Mouse (Mus musculus): Measurements from ENCODE around the gene Prkar1a. TPM values are rescaled to one million over a fixed set of nuclear protein-coding genes. Genes with fewer than 3 reads are reported as not detected.
"Not testable (repeated sequence)": the region's sequence is repeated elsewhere in the genome, so short reads cannot be mapped to it uniquely, and the experiment has no call there.

The Prkar1a gene
- total and polyA plus RNA-seq, 2 experiments from 2014 or later = 163 to 530 TPM

DNA sequence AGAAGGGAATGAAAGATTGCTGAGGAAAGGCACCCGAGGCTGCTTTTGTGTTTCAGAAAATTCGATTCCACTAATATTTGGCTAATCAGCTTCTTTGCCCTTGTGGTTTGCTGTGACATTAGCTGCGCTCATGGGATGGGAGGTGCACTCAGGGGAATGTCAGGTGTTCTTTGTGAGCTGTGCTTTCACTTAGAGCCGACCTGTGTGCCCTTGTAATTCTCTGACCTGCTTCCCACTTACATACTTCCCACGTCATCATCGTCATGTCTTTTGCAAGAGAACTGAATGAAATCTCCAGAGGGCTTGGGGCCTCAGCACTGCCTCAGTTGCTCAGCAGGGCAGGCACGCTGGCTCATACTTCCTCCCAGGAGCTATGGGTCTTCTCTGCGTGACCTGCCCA lies 4.0 kb downstream of the Prkar1a start:
- Histone ChIP-seq H3K9me3 (replicated peaks; ENCODE audit: control insufficient read depth, low read length) (no peaks in the 10 kb centered on the region), H3K27ac (ENCODE audit: low read depth) (peak overlapping the region; percentile 99), H3K9ac (replicated peaks; ENCODE audit: low read depth, low read length) (0 out of 2 replicates have a peak overlapping the region, but pooled peaks have one; percentile 13), H3K27me3 (ENCODE audit: control insufficient read depth, insufficient read depth, low read length) (no peaks in the 10 kb centered on the region), H3K4me1 (ENCODE audit: control insufficient read depth, insufficient read depth) (peaks cover 22% of the 10 kb centered on the region), H3K4me3 (ENCODE audit: low read depth, low read length) (peak overlapping the region; percentile 88), H3K4me2 (ENCODE audit: low read depth, low read length) (peak overlapping the region; percentile 66), H3K36me3 (replicated peaks; ENCODE audit: control insufficient read depth, insufficient read depth, low read length) (peaks cover 36% of the 10 kb centered on the region)
- ATAC-seq (ENCODE audit: insufficient read depth, low read depth) = no peak
- no peak for DNase-seq (ENCODE audit: low spot score)
- TF ChIP-seq CTCF (IDR thresholded peaks at IDR 0.05; ENCODE audit: low read depth) = no peak
- TF ChIP-seq EP300 (IDR thresholded peaks at IDR 0.05; ENCODE audit: low read depth) = no peak
- WGBS = 35% methylated on average over 8 of the region's 8 CpGs

DNA sequence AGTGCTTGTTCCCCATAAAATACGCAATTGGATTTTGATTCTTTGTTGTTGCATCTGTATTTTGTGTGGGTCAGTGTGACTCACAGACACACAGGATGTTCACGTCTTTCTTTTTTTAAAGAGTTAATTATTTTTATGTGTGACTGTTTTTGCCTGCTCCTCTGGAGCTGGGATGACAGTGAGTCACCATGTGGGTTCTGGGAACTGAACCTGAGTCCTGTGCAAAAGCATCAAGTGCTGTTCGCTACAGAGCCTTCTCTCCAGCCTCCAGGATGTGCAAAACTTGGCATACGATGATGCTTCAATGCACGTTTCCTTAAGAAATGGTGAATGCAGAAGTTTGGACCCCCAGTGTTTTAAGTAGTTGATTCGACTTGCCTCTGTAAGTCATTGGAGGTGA lies 5.4 kb downstream of the Prkar1a start:
- H3K4me3 ChIP-seq (ENCODE audit: low read depth, low read length) = no peak overlapping the region

DNA sequence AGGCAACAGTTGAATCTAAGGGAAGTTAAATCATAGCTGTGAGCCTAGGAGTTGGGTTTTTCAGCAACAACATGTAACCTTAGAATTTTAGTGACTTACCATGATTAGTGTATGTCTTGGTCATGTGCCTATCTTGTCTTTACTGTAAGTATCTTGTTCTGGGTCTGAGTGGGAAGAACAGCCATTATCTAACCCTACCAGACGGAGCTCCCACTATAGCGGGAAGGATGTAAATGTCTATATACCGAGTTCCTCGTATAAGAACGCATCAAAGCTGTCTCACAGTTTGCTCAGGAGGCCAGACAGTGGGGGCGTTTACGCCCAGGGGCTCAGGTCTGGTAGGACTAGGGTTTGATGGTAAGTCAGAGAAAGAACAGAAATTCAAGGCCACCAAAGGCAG lies 7.0 kb downstream of the Prkar1a start:
- no peak for DNase-seq (ENCODE audit: low spot score)
- Histone ChIP-seq H3K36me3 (replicated peaks; ENCODE audit: control insufficient read depth, insufficient read depth, low read length) (peaks cover 57% of the 10 kb centered on the region), H3K4me3 (ENCODE audit: low read depth, low read length) (no peak overlapping the region), H3K9ac (replicated peaks; ENCODE audit: low read depth, low read length) (no peak overlapping the region), H3K27ac (ENCODE audit: low read depth) (no peak overlapping the region), H3K4me2 (ENCODE audit: low read depth, low read length) (no peak overlapping the region), H3K9me3 (replicated peaks; ENCODE audit: control insufficient read depth, low read length) (no peaks in the 10 kb centered on the region), H3K4me1 (ENCODE audit: control insufficient read depth, insufficient read depth) (peaks cover 14% of the 10 kb centered on the region; the same call in 1 of the 2 replicates), H3K27me3 (ENCODE audit: control insufficient read depth, insufficient read depth, low read length) (no peaks in the 10 kb centered on the region)
- TF ChIP-seq CTCF (IDR thresholded peaks at IDR 0.05; ENCODE audit: low read depth) = no peak
- TF ChIP-seq EP300 (IDR thresholded peaks at IDR 0.05; ENCODE audit: low read depth) = no peak
- ATAC-seq (ENCODE audit: insufficient read depth, low read depth) = no peak
- 69% methylated on average over 7 of the region's 7 CpGs for WGBS

More for the DNA sequence above, 5.4 kb downstream of the Prkar1a start:
- H3K36me3 ChIP-seq (replicated peaks; ENCODE audit: control insufficient read depth, insufficient read depth, low read length) = peaks cover 41% of the 10 kb centered on the region
- H3K27ac ChIP-seq (ENCODE audit: low read depth) = no peak overlapping the region
- no peak overlapping the region for H3K9ac ChIP-seq (replicated peaks; ENCODE audit: low read depth, low read length)
- peaks cover 17% of the 10 kb centered on the region for H3K4me1 ChIP-seq (ENCODE audit: control insufficient read depth, insufficient read depth)
- ATAC-seq (ENCODE audit: insufficient read depth, low read depth) (no peak), DNase-seq (ENCODE audit: low spot score) (no peak)
- no peaks in the 10 kb centered on the region for H3K9me3 ChIP-seq (replicated peaks; ENCODE audit: control insufficient read depth, low read length)
- H3K4me2 ChIP-seq (ENCODE audit: low read depth, low read length) = no peak overlapping the region
- WGBS = 74% methylated on average over 6 of the region's 6 CpGs
- TF ChIP-seq CTCF (IDR thresholded peaks at IDR 0.05; ENCODE audit: low read depth) (no peak), EP300 (IDR thresholded peaks at IDR 0.05; ENCODE audit: low read depth) (no peak)
- no peaks in the 10 kb centered on the region for H3K27me3 ChIP-seq (ENCODE audit: control insufficient read depth, insufficient read depth, low read length)

DNA sequence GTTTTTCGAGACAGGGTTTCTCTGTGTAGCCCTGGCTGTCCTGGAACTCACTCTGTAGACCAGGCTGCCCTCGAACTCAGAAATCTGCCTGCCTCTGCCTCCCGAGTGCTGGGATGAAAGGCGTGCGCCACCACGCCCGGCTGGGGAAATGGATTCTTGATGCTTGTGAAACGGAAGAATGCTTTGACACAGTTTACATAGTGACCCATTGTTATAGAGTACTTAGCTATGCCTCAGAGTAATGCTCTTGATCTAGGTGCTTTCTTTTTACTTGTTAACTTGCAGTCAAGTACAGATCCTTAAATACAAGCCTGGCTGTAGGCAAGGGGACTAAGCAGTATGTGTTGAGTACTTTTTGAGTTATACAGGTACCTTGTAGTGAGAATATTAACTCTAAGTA lies 11.3 kb downstream of the Prkar1a start:
- not testable (repeated sequence) for H3K4me3 ChIP-seq (ENCODE audit: low read depth, low read length); H3K27me3 ChIP-seq (ENCODE audit: control insufficient read depth, insufficient read depth, low read length); H3K9me3 ChIP-seq (replicated peaks; ENCODE audit: control insufficient read depth, low read length); ATAC-seq (ENCODE audit: insufficient read depth, low read depth); H3K27ac ChIP-seq (ENCODE audit: low read depth); DNase-seq (ENCODE audit: low spot score); H3K4me2 ChIP-seq (ENCODE audit: low read depth, low read length); H3K9ac ChIP-seq (replicated peaks; ENCODE audit: low read depth, low read length); H3K4me1 ChIP-seq (ENCODE audit: control insufficient read depth, insufficient read depth)
- peaks cover 81% of the 10 kb centered on the region for H3K36me3 ChIP-seq (replicated peaks; ENCODE audit: control insufficient read depth, insufficient read depth, low read length)
- WGBS = 89% methylated on average over 8 of the region's 8 CpGs

DNA sequence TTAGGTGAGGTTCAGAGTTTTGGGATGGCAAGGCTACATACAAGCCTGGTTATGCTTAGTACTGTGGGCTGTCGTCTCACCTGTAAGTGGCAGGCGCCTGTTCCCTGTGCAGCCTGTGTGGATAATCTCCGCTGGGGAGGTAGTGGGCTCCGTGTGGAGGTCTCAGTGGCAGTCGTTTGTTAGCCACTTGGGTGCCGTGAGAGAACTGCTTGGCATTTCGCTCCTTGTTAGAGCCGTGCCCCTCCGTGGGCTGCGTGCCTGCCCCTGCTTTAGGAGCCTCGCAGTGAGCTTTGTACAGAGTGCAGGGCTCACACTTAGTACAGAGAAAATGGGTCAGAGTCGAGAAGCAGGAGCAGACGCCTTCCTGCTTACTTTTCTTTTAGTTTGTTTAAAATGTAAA lies 15.1 kb downstream of the Prkar1a start:
- TF ChIP-seq CTCF (IDR thresholded peaks at IDR 0.05; ENCODE audit: low read depth) (no peak), EP300 (IDR thresholded peaks at IDR 0.05; ENCODE audit: low read depth) (no peak)
- DNase-seq (ENCODE audit: low spot score) (no peak), ATAC-seq (ENCODE audit: insufficient read depth, low read depth) (no peak)
- WGBS = 78% methylated on average over 13 of the region's 13 CpGs
- no peak overlapping the region for H3K4me3 ChIP-seq (ENCODE audit: low read depth, low read length)
- H3K27ac ChIP-seq (ENCODE audit: low read depth) = no peak overlapping the region
- no peaks in the 10 kb centered on the region for H3K27me3 ChIP-seq (ENCODE audit: control insufficient read depth, insufficient read depth, low read length)
- H3K9me3 ChIP-seq (replicated peaks; ENCODE audit: control insufficient read depth, low read length) = no peaks in the 10 kb centered on the region
- H3K4me1 ChIP-seq (ENCODE audit: control insufficient read depth, insufficient read depth) = no peaks in the 10 kb centered on the region
- H3K9ac ChIP-seq (replicated peaks; ENCODE audit: low read depth, low read length) = no peak overlapping the region
- peaks cover 89% of the 10 kb centered on the region for H3K36me3 ChIP-seq (replicated peaks; ENCODE audit: control insufficient read depth, insufficient read depth, low read length)
- no peak overlapping the region for H3K4me2 ChIP-seq (ENCODE audit: low read depth, low read length)

DNA sequence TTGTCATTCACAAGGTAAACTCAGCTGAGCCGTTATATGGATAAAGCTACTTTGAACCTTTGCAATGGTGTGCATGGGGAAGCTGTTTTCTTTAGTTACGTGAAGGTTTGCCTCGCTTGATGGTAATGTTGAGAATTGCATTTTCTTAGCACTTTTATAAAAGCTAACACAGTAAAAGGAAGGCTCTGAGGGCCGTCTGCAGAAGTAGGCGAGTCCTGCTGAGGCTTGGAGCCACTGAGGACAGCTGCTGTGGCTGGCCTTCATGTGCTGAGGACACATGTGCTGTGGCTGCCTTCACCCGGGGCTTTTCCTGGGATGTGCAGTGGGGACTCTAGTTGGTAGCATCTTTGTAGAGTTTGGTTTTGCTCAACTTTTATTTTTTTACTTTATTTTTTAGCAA lies 16.2 kb downstream of the Prkar1a start:
- Histone ChIP-seq H3K4me1 (ENCODE audit: control insufficient read depth, insufficient read depth) (no peaks in the 10 kb centered on the region), H3K4me3 (ENCODE audit: low read depth, low read length) (no peak overlapping the region), H3K9me3 (replicated peaks; ENCODE audit: control insufficient read depth, low read length) (no peaks in the 10 kb centered on the region), H3K4me2 (ENCODE audit: low read depth, low read length) (no peak overlapping the region), H3K27ac (ENCODE audit: low read depth) (no peak overlapping the region), H3K9ac (replicated peaks; ENCODE audit: low read depth, low read length) (no peak overlapping the region), H3K36me3 (replicated peaks; ENCODE audit: control insufficient read depth, insufficient read depth, low read length) (peaks cover 90% of the 10 kb centered on the region), H3K27me3 (ENCODE audit: control insufficient read depth, insufficient read depth, low read length) (no peaks in the 10 kb centered on the region)
- TF ChIP-seq CTCF (IDR thresholded peaks at IDR 0.05; ENCODE audit: low read depth) = no peak
- TF ChIP-seq EP300 (IDR thresholded peaks at IDR 0.05; ENCODE audit: low read depth) = no peak
- DNase-seq (ENCODE audit: low spot score) = no peak
- no peak for ATAC-seq (ENCODE audit: insufficient read depth, low read depth)
- WGBS = 80% methylated on average over 6 of the region's 6 CpGs
